ENCODE assay signal across 8 mouse cellular contexts in genomic region chr3:102061923-102062670, GRCm38 (mm10). TPM values are rescaled to one million over a fixed set of nuclear protein-coding genes. Genes with fewer than 3 reads are reported as not detected.
DNase-seq lines count a peak whose midpoint lies in the region; ATAC-seq and TF ChIP-seq lines count a peak whose summit lies in the region.

No protein-coding gene starts in this region.

- H3K9me3 ChIP-seq in forebrain, postnatal 0 days (ENCODE audit: low read length), result no peaks in the 10 kb centered on the region
- no peaks in the 10 kb centered on the region for H3K9me3 ChIP-seq in lung, embryonic 15.5 days

- H3K4me3 ChIP-seq in forebrain, postnatal 0 days (ENCODE audit: low read depth, low read length), result no peak overlapping the region
- H3K4me3 ChIP-seq in lung, embryonic 15.5 days, result no peak overlapping the region

- no peak overlapping the region for H3K27ac ChIP-seq in forebrain, postnatal 0 days (ENCODE audit: low read depth, low read length)
- no peak overlapping the region for H3K27ac ChIP-seq in lung, embryonic 15.5 days

- H3K9ac ChIP-seq in forebrain, postnatal 0 days, result no peak overlapping the region
- no peak overlapping the region for H3K9ac ChIP-seq in lung, embryonic 15.5 days

- no peaks in the 10 kb centered on the region for H3K4me1 ChIP-seq in forebrain, postnatal 0 days (ENCODE audit: insufficient read depth)
- peaks cover 13% of the 10 kb centered on the region; the same call in 1 of the 2 replicates for H3K4me1 ChIP-seq in lung, embryonic 15.5 days

- peak; percentile 27; the same call in 1 of the 2 replicates for ATAC-seq in forebrain, postnatal 0 days
- ATAC-seq in lung, embryonic 15.5 days (ENCODE audit: borderline replicate concordance, extremely low read depth, low FRiP score, low TSS enrichment), result peak; percentile 57; the same call in 1 of the 2 replicates

- H3K4me2 ChIP-seq in forebrain, postnatal 0 days (ENCODE audit: low read depth), result no peak overlapping the region
- no peak overlapping the region for H3K4me2 ChIP-seq in lung, embryonic 15.5 days

- intact Hi-C loops in heart, postnatal 36 days (cut with DNase I), result loop anchor here (5.0 kb wide), 1 partner anchor 165 kb away; no protein-coding TSS in a partner anchor

- H3K36me3 ChIP-seq in forebrain, postnatal 0 days (ENCODE audit: insufficient read depth), result no peaks in the 10 kb centered on the region
- H3K36me3 ChIP-seq in lung, embryonic 15.5 days, result no peaks in the 10 kb centered on the region

- peak; percentile 64 for TF ChIP-seq CTCF in forebrain, postnatal 0 days (IDR thresholded peaks at IDR 0.05; ENCODE audit: low read depth)

- DNase-seq in T-cell, adult 2 months (ENCODE audit: low spot score), result peak; percentile 5
- peak; percentile 74 for DNase-seq in cerebellum, adult 18-20 months
- DNase-seq in forebrain, postnatal 0 days, result peak; percentile 50
- peak; percentile 70 to 75 for DNase-seq in heart, postnatal 36 days
- DNase-seq in layer of hippocampus, adult 9-11 months, result peak; percentile 14
- DNase-seq in retina, postnatal 7 days (ENCODE audit: low read depth, low spot score), result peak; percentile 35
- DNase-seq in MN1 (ENCODE audit: low spot score), result no peak

- WGBS in forebrain, postnatal 0 days, result 47% methylated on average over 14 of the region's 14 CpGs
- WGBS in lung, embryonic 15.5 days, result 27% methylated on average over 14 of the region's 14 CpGs

- no peaks in the 10 kb centered on the region for H3K27me3 ChIP-seq in forebrain, postnatal 0 days (ENCODE audit: insufficient read depth, low read length)
- H3K27me3 ChIP-seq in lung, embryonic 15.5 days, result no peaks in the 10 kb centered on the region

RNA-seq across cellular contexts. Expression of gene Casq2, which starts 24.1 kb away (rescaled TPM):
- 2.3 and 5.3 TPM in 2 replicates for total RNA-seq in forebrain, postnatal 0 days (2014; rRNA removed)
- polyA plus RNA-seq in forebrain, postnatal 0 days (2015; fragmentation: Nextera tagmentation; extraction: Ambion mirVana), result 0.59 and 1.1 TPM in 2 replicates
- total RNA-seq in heart, postnatal 36 days (2021), result 1,000 to 10,000 TPM in 1 of 2 experiments, 100 to 1,000 TPM in 1; 876 to 1,038 TPM
- 13.3 and 13.5 TPM in 2 replicates for polyA plus RNA-seq in lung, embryonic 15.5 days (2015; fragmentation: Nextera tagmentation; extraction: Ambion mirVana)

RNA-seq across cellular contexts. Expression of gene Nhlh2, which starts 52.2 kb away (rescaled TPM):
- 8.6 and 19.0 TPM in 2 replicates for total RNA-seq in forebrain, postnatal 0 days (2014; rRNA removed)
- polyA plus RNA-seq in forebrain, postnatal 0 days (2015; fragmentation: Nextera tagmentation; extraction: Ambion mirVana), result 7.0 and 14.6 TPM in 2 replicates
- total RNA-seq in heart, postnatal 36 days (2021), result not detected
- polyA plus RNA-seq in lung, embryonic 15.5 days (2015; fragmentation: Nextera tagmentation; extraction: Ambion mirVana), result 0.04 TPM in 1 of 2 replicates, not detected in the other

Comparison
In these comparisons a context has a peak if more than half of its experiments do, and no peak if none do; other contexts are left out.
1. RNA of gene Casq2, which starts 24.1 kb away (total RNA-seq): 876 to 1,038 TPM in heart, postnatal 36 days; 2.3 to 5.3 TPM in forebrain, postnatal 0 days; every median in the first group is over 100 times any median in the second.